Mouse (Mus musculus) ES-E14 (cell line): ENCODE results near the gene Aak1.

Experiments used
- CHD2 ChIP-seq: IDR thresholded peaks from 2 replicates; pipeline ENCODE4 v1.6.1; 2014; ENCODE audit warnings: mild to moderate bottlenecking, low read depth, low read length, inconsistent platforms
- HCFC1 ChIP-seq: IDR thresholded peaks from 2 replicates; pipeline ENCODE4 v1.6.1; 2012; ENCODE audit warnings: low read length, inconsistent platforms, borderline replicate concordance; ENCODE audit not compliant: insufficient read depth
- MAFK ChIP-seq: IDR thresholded peaks from 2 replicates; pipeline ENCODE4 v1.6.1; 2014; ENCODE audit warnings: mild to moderate bottlenecking, low read depth, low read length, inconsistent platforms; ENCODE audit not compliant: insufficient read depth
- ZNF384 ChIP-seq: IDR thresholded peaks from 2 replicates; pipeline ENCODE4 v1.6.1; 2012; ENCODE audit warnings: low read depth, low read length, inconsistent platforms

DNA sequence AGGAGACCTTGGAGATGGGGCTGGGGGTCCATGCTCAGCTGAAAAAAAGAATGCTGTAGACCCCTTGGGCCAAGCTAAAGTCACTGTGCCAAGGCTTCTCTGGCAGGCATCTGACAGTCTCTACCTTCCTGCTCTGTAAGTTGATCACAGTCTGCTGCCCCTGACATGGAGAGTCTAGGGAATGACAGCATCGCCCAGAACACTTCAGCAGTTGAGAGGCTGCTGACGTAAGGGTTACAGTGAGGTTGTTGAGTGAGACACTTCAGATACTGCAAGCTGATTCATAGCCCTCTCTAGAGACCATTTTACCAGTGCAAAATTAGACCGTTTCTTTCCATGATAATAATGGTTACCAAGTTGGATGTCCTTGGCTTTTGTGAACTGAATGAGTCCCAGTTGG lies 141.7 kb downstream of the Aak1 start:
- TF ChIP-seq ZNF384 (no peak), CHD2 (no peak), MAFK (no peak), HCFC1 (no peak)
